Mouse (Mus musculus): Measurements from ENCODE around the gene Wdr1. TPM values are rescaled to one million over a fixed set of nuclear protein-coding genes. Genes with fewer than 3 reads are reported as not detected.
A peak's percentile ranks its signal among the peaks of the same experiment; 100 is the strongest.

Gene Wdr1
- total and polyA plus RNA-seq, 3 experiments = 108 to 173 (median 142) TPM

DNA sequence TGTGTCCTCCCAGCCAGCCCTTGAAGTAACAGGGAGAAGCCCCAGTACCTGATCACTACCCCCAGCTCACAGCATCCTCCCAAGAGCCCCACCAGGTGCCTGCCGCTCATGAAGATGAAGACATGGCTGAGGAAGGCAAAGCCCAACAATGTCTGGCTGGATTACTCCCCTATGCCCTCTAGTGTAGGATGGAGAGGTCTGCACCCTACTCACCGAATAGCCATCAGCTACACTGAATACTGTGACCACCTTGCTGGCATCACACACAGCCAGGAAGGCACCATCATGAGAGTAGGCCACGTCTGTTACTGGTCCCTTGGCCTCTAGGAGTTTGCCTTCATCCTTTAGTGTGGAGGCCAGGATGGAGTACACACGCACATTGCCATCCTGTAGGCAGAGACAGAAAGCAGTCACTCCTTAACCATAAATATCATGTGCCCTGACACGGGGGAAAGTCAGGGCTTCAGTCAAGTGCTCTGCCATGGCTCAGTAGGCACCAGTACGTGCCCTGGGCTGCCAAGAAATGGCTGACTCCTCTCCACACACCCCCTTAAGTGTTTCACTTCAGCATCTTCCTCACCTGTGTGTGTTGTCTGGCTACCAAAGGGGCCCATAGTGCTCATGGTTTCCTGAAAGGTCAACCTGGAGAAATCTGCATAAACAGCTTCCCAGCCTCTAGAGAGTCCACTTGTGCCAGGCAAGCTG, 33.1 kb downstream of the Wdr1 start:
- Histone ChIP-seq H3K4me3 (replicated peaks in 1 of 3; ENCODE audit: low read depth in 2 of 3, low read length in 2 of 3, poor library complexity in 1 of 3) (no peak overlapping the region), H3K9ac (ENCODE audit: insufficient read depth, low read depth) (no peak overlapping the region), H3K27me3 (replicated peaks) (no peaks in the 10 kb centered on the region), H3K79me2 (replicated peaks; ENCODE audit: control insufficient read depth, extremely low read depth, insufficient read depth, poor library complexity, severe bottlenecking) (no peaks in the 10 kb centered on the region), H3K36me3 (replicated peaks in 1 of 2; ENCODE audit: control insufficient read depth in 1 of 2, insufficient read depth in 1 of 2, low read length in 1 of 2) (peaks cover 82 to 96% of the 10 kb centered on the region in 2 experiments), H3K4me2 (ENCODE audit: insufficient read depth, low read depth, poor library complexity, severe bottlenecking) (no peak overlapping the region), H3K4me1 (ENCODE audit: control insufficient read depth in 1 of 2, insufficient read depth in 2 of 2) (no peaks in the 10 kb centered on the region), H3K27ac (ENCODE audit: insufficient read depth, low read depth) (no peak overlapping the region), H3K9me3 (replicated peaks; ENCODE audit: low read length) (no peaks in the 10 kb centered on the region)
- dilution Hi-C loops (cut with MboI; ENCODE audit: extremely low pct_ligation_motif_present, extremely low pct_unique_long_range_greater_than_20kb, low sequenced_read_pairs) (no loop called here), in situ Hi-C loops (cut with MboI; ENCODE audit: low pct_ligation_motif_present, low pct_unique_long_range_greater_than_20kb, low sequenced_read_pairs) (no loop called here)
- peak; percentile 33 for DNase-seq (ENCODE audit: extremely low read depth)
- TF ChIP-seq TBP (conservative IDR thresholded peaks at IDR 0.05; ENCODE audit: low read depth, low read length) = no peak
- no peak for TF ChIP-seq ELF1 (IDR thresholded peaks at IDR 0.05; ENCODE audit: low read depth, low read length)
- TF ChIP-seq CTCF (conservative IDR thresholded peaks at IDR 0.05 in 1 of 2, IDR thresholded peaks at IDR 0.05 in 1 of 2; ENCODE audit: low read depth in 2 of 2, low read length in 2 of 2) = peak; percentile 15 to 61; a peak in 3 of 4 replicates
- TF ChIP-seq RAD21 (IDR thresholded peaks at IDR 0.05; ENCODE audit: low read depth, low read length) = peak; percentile 24
- TF ChIP-seq SMC3 (IDR thresholded peaks at IDR 0.05; ENCODE audit: low read depth, low read length) = peak; percentile 26; the same call in 1 of the 2 replicates
- TF ChIP-seq POLR2A (IDR thresholded peaks at IDR 0.05; ENCODE audit: low read depth, low read length) = no peak
- no peak for TF ChIP-seq MAX (IDR thresholded peaks at IDR 0.05; ENCODE audit: low read length)
- no peak for TF ChIP-seq KAT2A (IDR thresholded peaks at IDR 0.05; ENCODE audit: insufficient replicate concordance, low read length)
- TF ChIP-seq NELFE (IDR thresholded peaks at IDR 0.05; ENCODE audit: low read depth, low read length) = no peak
- no peak for TF ChIP-seq MEF2A (IDR thresholded peaks at IDR 0.05; ENCODE audit: borderline replicate concordance, low read depth, low read length)
- no peak for TF ChIP-seq PAX5 (IDR thresholded peaks at IDR 0.05; ENCODE audit: low read length)
- TF ChIP-seq ZC3H11A (IDR thresholded peaks at IDR 0.05; ENCODE audit: low read depth, low read length) = no peak
- no peak for TF ChIP-seq JUN (IDR thresholded peaks at IDR 0.05; ENCODE audit: insufficient read depth, low read depth, low read length)

DNA sequence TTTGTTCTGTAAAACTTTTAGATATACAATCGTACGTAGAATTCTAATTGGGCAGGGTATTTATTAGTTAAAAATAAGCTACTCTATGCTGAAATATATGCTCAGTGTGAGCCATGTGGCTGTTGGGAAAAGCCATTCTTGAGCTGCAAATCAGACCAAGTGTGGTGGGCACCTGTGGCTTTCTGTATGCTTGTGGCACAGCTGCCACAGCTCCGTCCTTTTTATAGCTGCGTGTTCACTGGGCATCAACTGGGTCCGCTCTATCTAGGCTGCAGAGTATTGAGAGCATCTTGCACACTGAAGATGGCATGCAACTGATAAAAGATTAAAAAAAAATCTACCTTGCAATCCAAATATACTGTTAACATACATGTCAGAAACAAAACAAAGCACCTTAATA, 40.0 kb downstream of the Wdr1 start:
- in situ Hi-C loops (cut with MboI; ENCODE audit: low pct_ligation_motif_present, low pct_unique_long_range_greater_than_20kb, low sequenced_read_pairs) = no loop called here
- H3K79me2 ChIP-seq (replicated peaks; ENCODE audit: control insufficient read depth, extremely low read depth, insufficient read depth, poor library complexity, severe bottlenecking) = no peaks in the 10 kb centered on the region
- H3K4me3 ChIP-seq (replicated peaks in 1 of 3; ENCODE audit: low read depth in 2 of 3, low read length in 2 of 3, poor library complexity in 1 of 3) = no peak overlapping the region
- TF ChIP-seq POLR2AphosphoS2 (IDR thresholded peaks at IDR 0.05; ENCODE audit: low read depth, low read length) = no peak
- TF ChIP-seq CHD1 (IDR thresholded peaks at IDR 0.05; ENCODE audit: low read depth, low read length) = no peak
- no peak for TF ChIP-seq NRF1 (IDR thresholded peaks at IDR 0.05; ENCODE audit: low read depth, low read length)
- TF ChIP-seq USF1 (IDR thresholded peaks at IDR 0.05; ENCODE audit: low read depth, low read length) = no peak
- no peak for TF ChIP-seq NELFE (IDR thresholded peaks at IDR 0.05; ENCODE audit: low read depth, low read length)
- H3K27me3 ChIP-seq (replicated peaks) = no peaks in the 10 kb centered on the region
- dilution Hi-C loops (cut with MboI; ENCODE audit: extremely low pct_ligation_motif_present, extremely low pct_unique_long_range_greater_than_20kb, low sequenced_read_pairs) = no loop called here
- no peaks in the 10 kb centered on the region for H3K9me3 ChIP-seq (replicated peaks; ENCODE audit: low read length)
- no peak overlapping the region for H3K4me2 ChIP-seq (ENCODE audit: insufficient read depth, low read depth, poor library complexity, severe bottlenecking)
- DNase-seq (ENCODE audit: extremely low read depth) = no peak
- H3K9ac ChIP-seq (ENCODE audit: insufficient read depth, low read depth) = no peak overlapping the region
- H3K27ac ChIP-seq (ENCODE audit: insufficient read depth, low read depth) = no peak overlapping the region
- H3K36me3 ChIP-seq (replicated peaks in 1 of 2; ENCODE audit: control insufficient read depth in 1 of 2, insufficient read depth in 1 of 2, low read length in 1 of 2) = peaks cover 24 to 49% of the 10 kb centered on the region in 2 experiments
- peaks cover 0 to 28% of the 10 kb centered on the region in 2 experiments; a peak in 2 of 4 replicates for H3K4me1 ChIP-seq (ENCODE audit: control insufficient read depth in 1 of 2, insufficient read depth in 2 of 2)
